In the genomic region with DNA sequence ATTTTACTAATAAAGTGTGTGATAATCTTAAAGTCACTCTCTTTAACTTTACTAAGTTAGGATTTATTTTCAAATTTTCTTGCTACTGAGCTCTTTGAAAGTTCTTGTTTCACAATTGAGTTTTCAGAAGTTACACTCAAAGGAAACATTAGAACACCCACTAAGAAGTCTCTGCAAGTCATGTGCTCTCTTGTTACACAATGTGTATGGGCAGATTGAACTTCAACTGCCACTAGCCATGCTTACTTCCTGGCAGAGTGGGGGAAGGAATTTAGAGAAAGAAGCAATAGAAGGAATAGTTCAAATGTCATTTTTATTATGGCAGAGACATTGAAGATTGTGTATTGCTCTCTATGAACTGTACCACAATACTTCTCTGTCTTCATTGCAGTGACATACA, we compare ENCODE assay signal across 15 mouse cellular contexts.
"Had no signal": no experiment of that assay in that cellular context is flagged by ENCODE, and none has a peak within 500 bp of the region (broad histone marks: within the 10 kb centered on the region; RNA-seq: fewer than 3 reads in every experiment).

No protein-coding gene starts in this region.

- H3K9ac ChIP-seq: limb, embryonic 13.5 days; liver, embryonic 14.5 days; midbrain, embryonic 12.5 days had no signal

- H3K36me3 ChIP-seq: limb, embryonic 13.5 days; midbrain, embryonic 12.5 days had no signal

- H3K4me1 ChIP-seq: limb, embryonic 13.5 days; midbrain, embryonic 12.5 days had no signal

- H3K4me2 ChIP-seq: limb, embryonic 13.5 days; midbrain, embryonic 12.5 days had no signal

- H3K9me3 ChIP-seq: limb, embryonic 13.5 days; midbrain, embryonic 12.5 days had no signal

- DNase-seq: kidney, adult 11 months; kidney, adult 9 months; kidney, postnatal 36 days; left cerebral cortex, postnatal 4 days; lung, adult 18-20 months; lung, postnatal 10 days; lung, postnatal 4 days; right cerebral cortex, postnatal 4 days; spleen, adult 18-20 months had no signal

- H3K27me3 ChIP-seq: limb, embryonic 13.5 days; midbrain, embryonic 12.5 days had no signal

- ATAC-seq: midbrain, embryonic 16.5 days had no signal

- H3K4me3 ChIP-seq: layer of hippocampus, adult 2 months; limb, embryonic 13.5 days; midbrain, embryonic 12.5 days had no signal

- H3K27ac ChIP-seq: kidney, postnatal 0 days; layer of hippocampus, adult 2 months; limb, embryonic 13.5 days; liver, embryonic 14.5 days; midbrain, embryonic 12.5 days had no signal
